Mouse (Mus musculus) heart, postnatal 14 days (tissue): ENCODE data around the gene Rab3gap2. TPM values are rescaled to one million over a fixed set of nuclear protein-coding genes. Genes with fewer than 3 reads are reported as not detected.

Experiments
- DNase-seq, 2 experiments: peaks; one replicate each; pipeline ENCODE4 v3.0.0; 2021 to 2022
- intact Hi-C: fragments of 180-260 bp; cut with DNase I; formaldehyde crosslinking; loops from one replicate; pipeline ENCODE4 v1.15.1; 2025
- total RNA-seq, 2 experiments: library from RNA; stranded (reverse); gene quantifications; 2 replicates each; pipeline ENCODE4 v1.2.3; 2021

The Rab3gap2 gene
- total RNA-seq, 2 experiments from 2014 or later, result 21.4 to 22.0 TPM

GRCm38 (mm10) chr1:185216762-185217161 lies 12.8 kb downstream of the Rab3gap2 start:
- DNase-seq, result no peak

GRCm38 (mm10) chr1:185217966-185218365 lies 14.0 kb downstream of the Rab3gap2 start:
- DNase-seq, result no peak
- intact Hi-C loops, result no loop called here

More at GRCm38 (mm10) chr1:185216762-185217161, 12.8 kb downstream of the Rab3gap2 start:
- intact Hi-C loops, result no loop called here

GRCm38 (mm10) chr1:185226889-185227288 lies 23.0 kb downstream of the Rab3gap2 start:
- intact Hi-C loops, result no loop called here

GRCm38 (mm10) chr1:185227766-185228165 lies 23.8 kb downstream of the Rab3gap2 start:
- intact Hi-C loops, result no loop called here
- no peak for DNase-seq

More at GRCm38 (mm10) chr1:185226889-185227288, 23.0 kb downstream of the Rab3gap2 start:
- no peak for DNase-seq

- intact Hi-C loops, result no loop called here
- DNase-seq, result peak; percentile 26 to 31
These were observed 25.7 kb downstream of the Rab3gap2 start for GRCm38 (mm10) chr1:185229406-185230201.

- no peak for DNase-seq
- intact Hi-C loops, result no loop called here
These were observed 31.9 kb downstream of the Rab3gap2 start for GRCm38 (mm10) chr1:185235837-185236236.

- intact Hi-C loops, result no loop called here
- no peak for DNase-seq
These were observed 32.6 kb downstream of the Rab3gap2 start for GRCm38 (mm10) chr1:185236530-185236929.

GRCm38 (mm10) chr1:185243013-185243412 lies 39.1 kb downstream of the Rab3gap2 start:
- DNase-seq, result no peak
- intact Hi-C loops, result no loop called here

GRCm38 (mm10) chr1:185245456-185245855 lies 41.5 kb downstream of the Rab3gap2 start:
- DNase-seq, result no peak
- intact Hi-C loops, result no loop called here

GRCm38 (mm10) chr1:185247429-185248085 lies 43.6 kb downstream of the Rab3gap2 start:
- intact Hi-C loops, result no loop called here
- no peak for DNase-seq

GRCm38 (mm10) chr1:185248728-185249127 lies 44.8 kb downstream of the Rab3gap2 start:
- intact Hi-C loops, result no loop called here
- DNase-seq, result no peak

GRCm38 (mm10) chr1:185252351-185252750 lies 48.4 kb downstream of the Rab3gap2 start:
- no peak for DNase-seq
- intact Hi-C loops, result no loop called here

GRCm38 (mm10) chr1:185253140-185253892 lies 49.4 kb downstream of the Rab3gap2 start:
- intact Hi-C loops, result no loop called here
- peak in 1 of 2 experiments; percentile 17 for DNase-seq

GRCm38 (mm10) chr1:185255336-185255735 lies 51.4 kb downstream of the Rab3gap2 start:
- intact Hi-C loops, result no loop called here
- no peak for DNase-seq

GRCm38 (mm10) chr1:185256753-185257152 lies 52.8 kb downstream of the Rab3gap2 start:
- intact Hi-C loops, result no loop called here
- DNase-seq, result no peak

GRCm38 (mm10) chr1:185262565-185262964 lies 58.6 kb downstream of the Rab3gap2 start:
- intact Hi-C loops, result no loop called here
- DNase-seq, result peak; percentile 21 to 47

- intact Hi-C loops, result no loop called here
- no peak for DNase-seq
These were observed 64.8 kb downstream of the Rab3gap2 start for GRCm38 (mm10) chr1:185268675-185269074.

GRCm38 (mm10) chr1:185270403-185271097 lies 66.6 kb downstream of the Rab3gap2 start:
- DNase-seq, result no peak

GRCm38 (mm10) chr1:185271373-185271772 lies 67.5 kb downstream of the Rab3gap2 start:
- intact Hi-C loops, result no loop called here
- no peak for DNase-seq

More at GRCm38 (mm10) chr1:185270403-185271097, 66.6 kb downstream of the Rab3gap2 start:
- intact Hi-C loops, result no loop called here

GRCm38 (mm10) chr1:185274819-185275545 lies 71.1 kb downstream of the Rab3gap2 start:
- DNase-seq, result no peak
- intact Hi-C loops, result no loop called here
